ENCODE assay signal across 13 mouse cellular contexts in the genomic region with DNA sequence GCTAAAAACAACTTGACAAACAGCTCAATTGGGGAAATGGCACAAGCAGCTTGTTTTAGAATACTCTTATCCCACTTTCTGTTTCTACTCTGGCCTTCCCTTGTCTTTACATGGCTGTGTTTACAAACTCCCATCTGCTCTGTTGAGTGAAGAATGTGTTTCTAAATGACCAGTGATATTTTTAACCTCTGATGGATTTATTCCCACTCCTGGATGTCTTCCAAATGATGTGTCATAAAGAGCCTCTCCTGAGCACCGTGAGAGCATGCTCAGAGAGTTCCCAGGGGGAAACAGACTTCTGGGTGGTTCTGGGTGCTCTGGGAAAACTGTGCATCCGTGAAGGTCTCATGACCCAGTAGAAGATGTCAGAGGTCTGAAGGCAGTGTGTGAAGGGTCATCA. TPM values are rescaled to one million over a fixed set of nuclear protein-coding genes. Genes with fewer than 3 reads are reported as not detected.
DNase-seq lines count a peak whose midpoint lies in the region; ATAC-seq and TF ChIP-seq lines count a peak whose summit lies in the region.
"Had no signal": no experiment of that assay in that cellular context is flagged by ENCODE, and none has a peak within 500 bp of the region (broad histone marks: within the 10 kb centered on the region; RNA-seq: fewer than 3 reads in every experiment).

No protein-coding gene starts in this region.

- no peak overlapping the region for H3K9ac ChIP-seq in heart, embryonic 15.5 days
- no peak overlapping the region for H3K9ac ChIP-seq in forebrain, postnatal 0 days
- H3K9ac ChIP-seq: embryonic facial prominence, embryonic 15.5 days; hindbrain, embryonic 13.5 days; limb, embryonic 12.5 days; midbrain, embryonic 15.5 days had no signal

- H3K27me3 ChIP-seq in heart, embryonic 15.5 days: no peaks in the 10 kb centered on the region
- H3K27me3 ChIP-seq in myocyte (ENCODE audit: control insufficient read depth, insufficient read depth, insufficient read length): no peaks in the 10 kb centered on the region
- H3K27me3 ChIP-seq in forebrain, postnatal 0 days (ENCODE audit: insufficient read depth, low read length): no peaks in the 10 kb centered on the region
- H3K27me3 ChIP-seq: embryonic facial prominence, embryonic 15.5 days; hindbrain, embryonic 13.5 days; limb, embryonic 12.5 days; midbrain, embryonic 15.5 days had no signal

- peaks cover 36% of the 10 kb centered on the region for H3K4me1 ChIP-seq in heart, embryonic 15.5 days (replicated peaks)
- no peaks in the 10 kb centered on the region for H3K4me1 ChIP-seq in forebrain, postnatal 0 days (ENCODE audit: insufficient read depth)
- H3K4me1 ChIP-seq: hindbrain, embryonic 13.5 days; midbrain, embryonic 15.5 days had no signal

- 15% methylated on average over 2 of the region's 2 CpGs for WGBS in heart, embryonic 15.5 days
- whole genome bisulfite sequencing in forebrain, postnatal 0 days: 43% methylated on average over 2 of the region's 2 CpGs

- peak; percentile 81 for ATAC-seq in heart, embryonic 15.5 days (replicated peaks; ENCODE audit: insufficient number of reproducible peaks, insufficient read depth, low FRiP score, low read depth)
- ATAC-seq in forebrain, postnatal 0 days: no peak
- ATAC-seq: midbrain, embryonic 15.5 days had no signal

- H3K27ac ChIP-seq in heart, embryonic 15.5 days: peak overlapping the region; percentile 87
- H3K27ac ChIP-seq in forebrain, postnatal 0 days (ENCODE audit: low read depth, low read length): no peak overlapping the region
- H3K27ac ChIP-seq: embryonic facial prominence, embryonic 15.5 days; hindbrain, embryonic 13.5 days; limb, embryonic 12.5 days; midbrain, embryonic 15.5 days had no signal

- no peaks in the 10 kb centered on the region for H3K9me3 ChIP-seq in heart, embryonic 15.5 days (replicated peaks)
- no peaks in the 10 kb centered on the region for H3K9me3 ChIP-seq in forebrain, postnatal 0 days (ENCODE audit: low read length)
- H3K9me3 ChIP-seq: embryonic facial prominence, embryonic 15.5 days; hindbrain, embryonic 13.5 days; limb, embryonic 12.5 days; midbrain, embryonic 15.5 days had no signal

- no peak for TF ChIP-seq POLR2A in brain, embryonic 14.5 days (IDR thresholded peaks at IDR 0.05; ENCODE audit: borderline replicate concordance, extremely low read depth, insufficient read depth, insufficient read length, poor library complexity, severe bottlenecking)
- TF ChIP-seq POLR2A in myocyte (IDR thresholded peaks at IDR 0.05; ENCODE audit: insufficient read length, low read depth): no peak

- DNase-seq in kidney, adult 9 months: peak; percentile 40
- DNase-seq in kidney, postnatal 4 days: no peak
- peak; percentile 9 for DNase-seq in brain, embryonic 14.5 days (ENCODE audit: low read depth)
- DNase-seq in forebrain, postnatal 0 days: no peak
- no peak for DNase-seq in B cell, adult 2 months
- DNase-seq: retina, postnatal 1 day; thymus, postnatal 25 days had no signal

- H3K4me3 ChIP-seq in heart, embryonic 15.5 days: no peak overlapping the region
- no peak overlapping the region for H3K4me3 ChIP-seq in myocyte
- H3K4me3 ChIP-seq in forebrain, postnatal 0 days (ENCODE audit: low read depth, low read length): no peak overlapping the region
- H3K4me3 ChIP-seq: embryonic facial prominence, embryonic 15.5 days; hindbrain, embryonic 13.5 days; limb, embryonic 12.5 days; midbrain, embryonic 15.5 days had no signal

- H3K4me2 ChIP-seq in heart, embryonic 15.5 days: peak overlapping the region; percentile 9; the same call in 1 of the 2 replicates
- peak overlapping the region; percentile 21 for H3K4me2 ChIP-seq in myocyte (ENCODE audit: low read depth)
- no peak overlapping the region for H3K4me2 ChIP-seq in forebrain, postnatal 0 days (ENCODE audit: low read depth)
- H3K4me2 ChIP-seq: embryonic facial prominence, embryonic 15.5 days; hindbrain, embryonic 13.5 days; limb, embryonic 12.5 days; midbrain, embryonic 15.5 days had no signal

- H3ac ChIP-seq in myocyte (ENCODE audit: control insufficient read depth, insufficient read length): no peak overlapping the region

- TF ChIP-seq CTCF in brain, embryonic 14.5 days (IDR thresholded peaks at IDR 0.05; ENCODE audit: borderline replicate concordance, extremely low read depth, insufficient read depth, insufficient read length): no peak
- TF ChIP-seq CTCF in forebrain, postnatal 0 days (IDR thresholded peaks at IDR 0.05; ENCODE audit: low read depth): no peak

- no peaks in the 10 kb centered on the region for H3K79me2 ChIP-seq in myocyte (ENCODE audit: control insufficient read depth, insufficient read depth)

- H3K36me3 ChIP-seq in heart, embryonic 15.5 days: no peaks in the 10 kb centered on the region
- H3K36me3 ChIP-seq in myocyte (ENCODE audit: control insufficient read depth, insufficient read depth): no peaks in the 10 kb centered on the region
- H3K36me3 ChIP-seq in forebrain, postnatal 0 days (ENCODE audit: insufficient read depth): no peaks in the 10 kb centered on the region
- H3K36me3 ChIP-seq: embryonic facial prominence, embryonic 15.5 days; hindbrain, embryonic 13.5 days; limb, embryonic 12.5 days; midbrain, embryonic 15.5 days had no signal

TF ChIP-seq in myocyte, 11 proteins besides CTCF, POLR2A, EP300 and RAD21:
- TF ChIP-seq TCF12 (IDR thresholded peaks at IDR 0.05; ENCODE audit: insufficient read depth, poor library complexity, severe bottlenecking) (no peak), CEBPB (IDR thresholded peaks at IDR 0.05; ENCODE audit: insufficient read depth, poor library complexity, severe bottlenecking) (no peak), MYOD1 (IDR thresholded peaks at IDR 0.05; ENCODE audit: control insufficient read depth in 1 of 3, insufficient read length in 2 of 3, low read depth in 2 of 3) (no peak), SRF (IDR thresholded peaks at IDR 0.05; ENCODE audit: control insufficient read depth, insufficient read length, low read depth) (no peak), MYOG (IDR thresholded peaks at IDR 0.05; ENCODE audit: control insufficient read depth in 1 of 3, insufficient read depth in 1 of 3, insufficient read length in 2 of 3, low read depth in 2 of 3) (no peak), REST (IDR thresholded peaks at IDR 0.05; ENCODE audit: insufficient read depth, insufficient read length) (no peak), POLR2AphosphoS2 (IDR thresholded peaks at IDR 0.05; ENCODE audit: insufficient read length, low read depth) (no peak), E2F4 (IDR thresholded peaks at IDR 0.05; ENCODE audit: insufficient read depth) (no peak), TCF3 (IDR thresholded peaks at IDR 0.05; ENCODE audit: insufficient read length, low read depth) (no peak), USF1 (IDR thresholded peaks at IDR 0.05; ENCODE audit: low read depth) (no peak), MAX (IDR thresholded peaks at IDR 0.05; ENCODE audit: low read depth) (no peak)

RNA-seq across cellular contexts. Expression of a gene that starts 24.1 kb away (rescaled TPM):
- polyA plus RNA-seq in brain, embryonic 14.5 days (2012; rRNA removed): 10.7 and 15.8 TPM in 2 replicates
- 5.6 and 5.9 TPM in 2 replicates for polyA plus RNA-seq in heart, embryonic 15.5 days (2015; fragmentation: Nextera tagmentation; extraction: Ambion mirVana)
- 1.9 TPM for polyA plus RNA-seq in myocyte (2012; fragmentation: generic; extraction: Trizol)
- 8.2 and 8.4 TPM in 2 replicates for total RNA-seq in forebrain, postnatal 0 days (2014; rRNA removed)
- 1.8 and 2.5 TPM in 2 replicates for polyA plus RNA-seq in forebrain, postnatal 0 days (2015; fragmentation: Nextera tagmentation; extraction: Ambion mirVana)

Comparison
In these comparisons a context has a peak if more than half of its experiments do, and no peak if none do; other contexts are left out.
1. DNase-seq: peak in kidney, adult 9 months (single experiment) and brain, embryonic 14.5 days (single experiment); none in kidney, postnatal 4 days (0 of 2), forebrain, postnatal 0 days (single experiment) and B cell, adult 2 months (0 of 2).